Mouse (Mus musculus): ENCODE measurements around the gene Samd14. TPM values are rescaled to one million over a fixed set of nuclear protein-coding genes. Genes with fewer than 3 reads are reported as not detected.

Gene Samd14
- total RNA-seq, 4 experiments from 2014 or later: 3.9 to 9.1 (median 5.6) TPM

- DNase-seq: no peak
Observed at GRCm38 (mm10) chr11:95074694-95075093, 65.0 kb downstream of the Samd14 start.

GRCm38 (mm10) chr11:95075197-95076040 lies 65.7 kb downstream of the Samd14 start:
- no peak for DNase-seq

Other genes with a start within 250 kb of the Samd14 start
- gene Tmem92, start 227.2 kb upstream of the Samd14 start, total RNA-seq (2022): not detected
- 10 to 100 TPM; 25.9 to 57.5 (median 32.5) TPM for gene Col1a1, start 73.7 kb upstream of the Samd14 start, total RNA-seq (2022)
- not detected for gene Hils1, start 42.3 kb upstream of the Samd14 start, total RNA-seq (2022)
- gene Sgca, start 33.6 kb upstream of the Samd14 start, total RNA-seq (2022): not detected
- gene Ppp1r9b, start 18.8 kb upstream of the Samd14 start, total RNA-seq (2022): 100 to 1,000 TPM; 116 to 149 (median 131) TPM
- gene Pdk2, start 31.5 kb downstream of the Samd14 start, total RNA-seq (2022): 10 to 100 TPM; 60.9 to 90.5 (median 76.0) TPM
- gene Itga3, start 66.9 kb downstream of the Samd14 start, total RNA-seq (2022): 10 to 100 TPM; 40.8 to 74.6 (median 49.9) TPM
- gene Dlx3, start 110.2 kb downstream of the Samd14 start, total RNA-seq (2022): not detected
- under 1 TPM in 2 of 4 experiments, not detected in 2; 0.28 to 0.32 TPM for gene Dlx4, start 136.4 kb downstream of the Samd14 start, total RNA-seq (2022)